Mouse (Mus musculus) Muller cell, postnatal 12 days (primary cell): ENCODE data around the gene Hist3h2ba.

ENCODE experiments used
- DNase-seq: peaks from one replicate; pipeline ENCODE4 v3.0.0-alpha.2; 2015; ENCODE audit errors: inconsistent ontology term

The Hist3h2ba gene

GRCm38 (mm10) chr11:58948542-58949479 is at the start of gene Hist3h2ba:
TSS of gene Hist3h2ba (plus strand) at chr11:58948920.
- peak; percentile 95 for DNase-seq

- DNase-seq, result no peak
Measured at GRCm38 (mm10) chr11:58901080-58901479, 47.6 kb upstream of the Hist3h2ba start.

GRCm38 (mm10) chr11:58903511-58904409 is 45.0 kb upstream of the Hist3h2ba start, which contains the start of gene Zfp39:
TSS of gene Zfp39 (minus strand) at chr11:58904225.
- peak; percentile 98 for DNase-seq

GRCm38 (mm10) chr11:58904410-58904718 is 44.4 kb upstream of the Hist3h2ba start:
- DNase-seq, result no peak

- peak; percentile 33 for DNase-seq
Measured at GRCm38 (mm10) chr11:58904838-58905237, 43.9 kb upstream of the Hist3h2ba start.

DNA sequence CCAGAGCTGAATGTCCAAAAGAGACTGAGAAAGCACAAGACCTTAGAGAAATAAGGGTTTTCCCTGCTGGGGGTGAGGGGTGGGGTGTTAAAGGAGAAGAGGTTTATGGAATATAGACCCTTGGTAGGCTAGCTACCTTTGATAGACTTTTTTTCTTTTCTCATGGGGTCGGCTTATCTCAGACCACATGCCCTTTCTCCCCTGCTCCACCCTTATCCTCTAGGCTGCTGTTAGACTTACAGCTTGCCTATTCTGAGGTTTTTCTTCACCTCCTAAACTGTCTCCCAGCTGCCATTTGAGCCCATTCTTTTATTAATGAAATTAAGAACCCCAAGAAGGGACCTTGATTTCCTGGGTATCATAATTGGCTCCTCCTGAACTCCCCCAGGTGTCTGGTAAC is 34.9 kb upstream of the Hist3h2ba start:
- DNase-seq, result no peak

- peak; percentile 32 for DNase-seq
Measured at GRCm38 (mm10) chr11:58914461-58915028, 34.2 kb upstream of the Hist3h2ba start.

DNA sequence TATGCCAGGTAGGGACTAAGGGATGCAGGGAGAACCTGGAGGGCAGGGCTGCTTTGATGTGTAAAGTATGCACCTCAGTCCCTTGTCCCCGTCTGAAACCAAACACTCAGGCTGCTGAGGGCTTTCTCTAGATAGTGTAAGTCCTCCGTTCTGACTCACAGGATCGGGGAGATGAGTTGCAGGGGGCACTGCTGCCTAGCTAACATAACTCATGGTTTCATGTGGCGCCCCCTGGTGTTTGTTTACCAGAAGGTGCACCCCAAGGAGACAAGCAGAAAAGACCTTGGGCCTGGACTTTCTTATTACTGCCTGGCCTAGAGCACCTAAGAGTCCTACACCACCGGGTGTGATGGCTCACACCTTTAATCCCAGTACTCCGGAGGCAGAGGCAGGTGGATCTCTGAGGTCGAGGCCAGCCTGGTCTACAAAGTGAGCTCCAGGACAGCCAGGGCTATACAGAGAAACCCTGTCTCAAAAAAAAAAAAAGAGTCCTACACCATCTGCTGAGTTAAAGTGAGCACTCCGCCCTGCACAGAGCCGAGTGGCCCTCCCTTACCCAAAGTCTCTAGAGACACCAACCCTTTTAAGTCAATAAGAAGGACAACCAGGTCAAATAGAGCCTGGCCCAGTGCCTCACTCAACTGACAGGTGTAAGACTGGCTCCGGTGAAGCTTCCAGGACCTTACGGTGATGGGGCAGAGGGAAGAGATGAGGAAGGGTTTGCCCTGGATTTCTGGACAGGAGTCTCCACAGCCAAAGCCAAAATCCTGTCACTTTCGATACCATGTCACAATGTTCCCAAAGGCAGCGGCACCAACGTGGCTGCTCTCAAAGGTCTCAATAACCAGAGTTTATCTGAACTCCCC is 31.6 kb upstream of the Hist3h2ba start:
- no peak for DNase-seq

GRCm38 (mm10) chr11:58917745-58918366 is 30.9 kb upstream of the Hist3h2ba start, which contains the start of gene Btnl10:
TSS of gene Btnl10 (plus strand) at chr11:58917908.
- DNase-seq, result no peak

DNA sequence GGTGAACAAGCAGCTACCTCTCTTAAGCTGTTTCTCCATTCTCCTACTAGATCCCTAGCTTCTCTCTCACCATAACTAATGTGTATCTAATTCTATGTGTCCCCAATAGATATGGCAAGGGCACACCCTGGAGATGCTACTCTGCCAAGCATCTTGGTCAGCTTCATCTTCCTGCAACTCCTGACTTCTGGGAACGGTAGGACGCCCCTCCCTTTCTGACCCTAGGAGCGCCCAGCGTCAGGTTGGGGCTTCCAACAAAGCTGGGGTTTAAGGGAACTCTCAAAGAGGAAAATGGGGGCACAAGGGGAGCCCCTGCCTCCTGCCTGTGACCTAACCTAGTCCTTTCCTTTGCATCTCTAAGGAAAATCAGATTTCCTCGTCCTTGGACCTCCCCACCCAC is 30.0 kb upstream of the Hist3h2ba start:
- DNase-seq, result no peak

DNA sequence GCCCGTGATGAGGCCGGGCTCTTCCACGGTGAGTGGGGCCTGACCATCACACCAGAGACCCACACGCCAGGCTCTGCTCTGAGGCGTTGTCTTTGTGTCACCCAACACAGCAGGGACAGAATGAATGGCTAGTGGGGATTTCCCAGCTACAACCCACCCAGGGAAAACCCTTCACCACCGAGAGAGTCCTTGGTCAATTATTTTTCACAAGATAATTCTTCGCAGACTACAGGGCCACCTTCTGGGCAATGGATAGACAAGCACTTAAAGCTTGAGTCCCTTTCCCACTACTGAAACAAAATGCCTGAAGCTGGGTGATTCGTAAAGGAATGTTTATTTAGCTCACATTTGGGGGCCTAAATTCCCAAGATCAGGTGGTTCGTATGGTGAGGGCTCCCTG is 26.3 kb upstream of the Hist3h2ba start:
- no peak for DNase-seq

- no peak for DNase-seq
Measured at GRCm38 (mm10) chr11:58926651-58927050, 22.1 kb upstream of the Hist3h2ba start.

DNA sequence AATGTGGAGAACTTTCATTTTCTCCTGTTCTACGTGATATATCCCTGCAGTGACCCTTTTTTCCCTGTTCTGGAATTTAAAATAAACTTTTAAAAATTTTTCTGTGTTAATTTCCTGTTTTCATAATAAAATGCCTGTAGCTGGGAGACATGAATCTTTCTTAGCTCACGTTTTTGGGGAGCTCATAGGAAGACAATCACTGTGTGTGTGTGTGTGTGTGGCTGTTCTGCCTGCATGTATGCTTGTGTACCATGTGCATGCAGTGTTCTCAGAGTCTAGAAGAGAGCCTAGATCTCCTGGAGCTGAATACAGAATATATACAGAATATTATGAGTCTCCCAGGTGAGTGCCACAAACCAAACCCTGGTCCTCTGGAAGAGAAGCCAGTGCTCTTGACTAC is 21.7 kb upstream of the Hist3h2ba start:
- DNase-seq, result no peak

DNA sequence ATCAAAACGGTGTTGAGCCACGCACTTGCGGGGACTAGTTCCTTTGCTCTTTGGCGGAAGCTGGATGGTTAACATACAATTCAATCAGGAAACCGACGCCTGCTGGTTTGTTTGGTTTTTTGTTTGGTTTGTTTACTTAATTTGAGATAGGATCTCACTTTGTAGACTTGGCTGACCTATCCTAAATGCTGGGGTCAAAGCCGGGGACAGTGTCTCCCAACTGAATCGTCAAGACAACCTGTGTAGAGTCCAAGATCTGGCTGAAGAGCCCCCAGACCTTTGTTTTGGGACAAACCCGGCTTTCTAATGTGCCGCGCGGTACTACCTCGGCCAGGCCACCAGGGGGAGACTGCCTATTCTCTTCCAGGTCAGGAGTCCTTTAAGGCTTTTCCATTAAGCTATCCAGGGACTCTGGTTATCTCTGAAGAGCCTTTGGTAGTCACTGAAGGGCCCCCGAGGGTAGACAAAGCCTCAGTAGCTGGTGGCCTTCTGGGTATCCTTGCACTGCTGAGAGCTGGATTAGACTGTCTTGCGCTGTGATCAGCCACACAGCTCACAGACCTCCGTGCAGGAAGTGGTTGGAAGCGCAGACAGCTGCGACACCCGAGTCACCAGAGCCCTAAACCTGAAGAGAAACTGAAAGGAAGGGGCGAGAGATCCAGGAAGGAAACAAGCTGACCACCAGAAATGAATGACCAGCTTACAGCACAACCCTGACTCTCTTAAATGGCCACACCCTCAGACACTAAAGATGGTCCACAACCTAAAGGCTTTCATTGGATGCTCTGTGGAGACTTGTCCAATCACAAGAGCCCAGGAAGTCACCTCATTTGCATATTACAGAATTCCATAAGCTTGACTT is 20.7 kb upstream of the Hist3h2ba start:
- DNase-seq, result peak; percentile 61

- no peak for DNase-seq
Measured at GRCm38 (mm10) chr11:58929055-58929454, 19.7 kb upstream of the Hist3h2ba start.

- DNase-seq, result peak; percentile 52
Measured at GRCm38 (mm10) chr11:58929641-58930040, 19.1 kb upstream of the Hist3h2ba start.

GRCm38 (mm10) chr11:58930254-58930653 is 18.5 kb upstream of the Hist3h2ba start:
- DNase-seq, result no peak

DNA sequence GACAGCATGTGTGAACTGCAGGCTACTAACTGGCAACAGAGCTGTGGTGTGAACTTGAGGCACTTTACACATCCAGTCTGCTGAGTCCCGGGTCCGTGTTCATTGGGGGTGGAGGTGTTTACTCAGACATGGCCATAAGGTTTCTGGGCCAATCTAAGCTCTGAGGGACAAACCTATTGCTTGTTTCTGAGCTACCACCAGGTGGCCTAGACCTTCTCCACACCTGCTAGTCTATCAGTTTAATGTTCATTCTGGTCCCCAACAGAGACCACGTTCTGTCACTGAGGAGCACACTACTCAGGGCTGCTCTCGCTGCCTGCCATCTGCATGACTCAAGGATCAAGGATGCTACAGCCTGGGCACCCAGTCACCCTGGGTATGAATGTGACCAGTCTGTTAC is 17.1 kb upstream of the Hist3h2ba start:
- no peak for DNase-seq

DNA sequence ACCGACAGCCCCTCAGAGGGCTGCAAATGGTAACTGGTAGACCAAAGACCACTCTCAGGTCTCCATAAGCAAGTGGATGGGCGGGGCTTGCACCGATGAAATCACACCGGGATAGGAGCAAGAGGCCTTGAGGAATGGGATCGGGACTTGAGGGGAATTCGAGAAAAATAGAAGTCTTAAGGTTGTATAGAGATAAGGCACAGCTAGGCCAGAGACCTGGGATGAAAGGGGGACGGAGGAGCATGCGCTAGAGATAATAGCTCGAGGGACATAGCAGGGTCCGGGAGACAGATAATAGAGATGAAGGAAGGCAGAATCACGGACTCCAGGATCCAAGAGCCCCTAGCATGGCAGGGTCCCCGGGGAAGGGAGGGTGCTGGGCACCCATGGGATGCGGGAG is 10.8 kb upstream of the Hist3h2ba start:
- DNase-seq, result no peak
